In the genomic region with DNA sequence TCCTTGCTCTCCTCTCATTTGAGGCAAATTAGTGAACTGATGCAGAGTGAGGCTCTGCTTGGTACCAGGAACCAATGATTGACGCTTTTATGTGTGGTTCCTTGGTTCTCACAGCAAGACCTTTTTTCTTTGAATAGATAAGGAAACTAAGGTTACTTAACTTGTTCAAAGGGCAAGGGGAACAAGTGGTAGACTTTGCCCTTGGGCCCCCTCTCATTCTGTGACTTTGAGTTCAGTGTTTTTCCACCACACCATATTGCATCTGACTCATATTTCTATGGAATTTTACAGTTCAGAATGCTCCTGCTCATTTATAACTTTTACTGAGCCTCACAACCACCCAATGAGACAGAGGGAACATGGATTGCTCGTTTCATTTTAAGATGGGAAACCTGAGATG, we compare ENCODE assay signal across 26 mouse cellular contexts.
"Had no signal": no experiment of that assay in that cellular context is flagged by ENCODE, and none has a peak within 500 bp of the region (broad histone marks: within the 10 kb centered on the region; RNA-seq: fewer than 3 reads in every experiment).

No protein-coding gene starts in this region.

- DNase-seq: gastrocnemius, adult 2 months; gastrocnemius, postnatal 10 days; gastrocnemius, postnatal 25 days; heart, adult 18-20 months; heart, postnatal 10 days; heart, postnatal 4 days; kidney, adult 11 months; kidney, adult 2 months; kidney, adult 9 months; kidney, postnatal 14 days; kidney, postnatal 36 days; layer of hippocampus, adult 9-11 months; layer of hippocampus, postnatal 36 days; liver had no signal

- H3K4me3 ChIP-seq: gastrocnemius, adult 2 months; heart, embryonic 10.5 days; heart, embryonic 12.5 days; hindbrain, embryonic 10.5 days; hindbrain, embryonic 12.5 days; kidney, embryonic 15.5 days; limb, embryonic 10.5 days; limb, embryonic 12.5 days had no signal

- H3K4me2 ChIP-seq: heart, embryonic 12.5 days; hindbrain, embryonic 12.5 days; hindbrain, embryonic 14.5 days; kidney, embryonic 15.5 days; limb, embryonic 12.5 days; liver, embryonic 11.5 days had no signal

- H3K27me3 ChIP-seq: heart, embryonic 12.5 days; hindbrain, embryonic 12.5 days; kidney, embryonic 15.5 days; limb, embryonic 12.5 days had no signal

- ATAC-seq: hindbrain, embryonic 16.5 days; inflammation-experienced regulatory T-cells, adult 6 months had no signal

- H3K4me1 ChIP-seq: heart, embryonic 10.5 days; hindbrain, embryonic 10.5 days; hindbrain, embryonic 12.5 days; kidney, embryonic 15.5 days; limb, embryonic 12.5 days had no signal

- H3K9me3 ChIP-seq: heart, embryonic 10.5 days; heart, embryonic 12.5 days; hindbrain, embryonic 10.5 days; hindbrain, embryonic 12.5 days; kidney, embryonic 15.5 days; limb, embryonic 10.5 days; limb, embryonic 12.5 days had no signal

- H3K36me3 ChIP-seq: heart, embryonic 10.5 days; heart, embryonic 12.5 days; hindbrain, embryonic 10.5 days; hindbrain, embryonic 12.5 days; kidney, embryonic 15.5 days; limb, embryonic 10.5 days; limb, embryonic 12.5 days had no signal

- H3K27ac ChIP-seq: gastrocnemius, adult 2 months; heart, embryonic 10.5 days; hindbrain, embryonic 10.5 days; hindbrain, embryonic 12.5 days; hindbrain, embryonic 14.5 days; kidney, postnatal 0 days; limb, embryonic 10.5 days; limb, embryonic 12.5 days had no signal

- H3K9ac ChIP-seq: heart, embryonic 12.5 days; hindbrain, embryonic 12.5 days; hindbrain, embryonic 14.5 days; kidney, embryonic 15.5 days; limb, embryonic 12.5 days had no signal
